Mouse (Mus musculus) right cerebral cortex, adult 2 months (tissue): ENCODE measurements around the gene Supt4a.

Experiments
- DNase-seq, 2 experiments: peaks; one replicate each; pipeline ENCODE4 v3.0.0; 2021 to 2022; ENCODE audit warnings: low spot score in 2 of 2

The Supt4a gene

DNA sequence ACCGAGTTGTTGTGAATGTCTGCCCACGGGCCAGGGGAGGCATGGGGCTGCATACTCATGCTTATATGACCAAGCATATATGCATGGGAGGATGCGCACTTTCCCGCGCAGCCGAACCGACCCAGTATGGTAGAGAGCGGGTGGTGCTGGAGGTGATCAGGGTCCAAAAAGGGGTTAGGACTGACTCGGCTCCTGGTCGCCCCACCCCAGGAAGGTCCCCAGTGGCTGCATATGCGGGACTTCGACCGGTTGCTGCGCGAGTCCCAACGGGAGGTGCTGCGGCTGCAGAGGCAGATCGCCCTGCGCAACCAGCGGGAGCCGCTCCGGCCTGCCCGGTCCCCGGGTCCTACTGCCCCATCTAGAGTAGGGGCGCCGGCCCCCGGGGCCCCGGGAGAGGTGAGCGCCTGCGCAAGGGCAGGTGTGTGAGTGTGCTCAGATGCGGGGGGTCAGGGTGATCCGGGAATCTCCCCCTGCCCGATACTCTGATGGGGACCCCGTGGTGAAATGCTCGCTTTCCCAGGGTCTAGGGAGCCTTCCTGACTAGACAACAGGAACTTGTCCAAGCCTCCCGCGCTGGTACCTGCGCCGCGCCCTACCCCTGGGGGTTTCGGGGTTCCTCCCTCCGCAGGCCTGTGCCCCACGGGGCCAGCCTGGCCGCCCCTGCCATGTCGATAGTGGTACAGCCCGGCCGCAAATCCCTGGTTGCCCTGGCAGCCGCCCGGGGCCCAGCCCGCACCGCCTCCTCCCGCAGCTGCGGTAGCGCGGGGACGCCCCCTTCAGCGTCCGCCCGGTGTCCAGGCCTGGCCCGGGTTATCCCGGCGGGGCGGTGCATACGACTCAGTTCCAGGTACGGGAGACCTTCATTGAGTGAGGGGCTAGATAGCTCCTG is 26.9 kb downstream of the Supt4a start:
- DNase-seq, result peak; percentile 55 to 60

DNA sequence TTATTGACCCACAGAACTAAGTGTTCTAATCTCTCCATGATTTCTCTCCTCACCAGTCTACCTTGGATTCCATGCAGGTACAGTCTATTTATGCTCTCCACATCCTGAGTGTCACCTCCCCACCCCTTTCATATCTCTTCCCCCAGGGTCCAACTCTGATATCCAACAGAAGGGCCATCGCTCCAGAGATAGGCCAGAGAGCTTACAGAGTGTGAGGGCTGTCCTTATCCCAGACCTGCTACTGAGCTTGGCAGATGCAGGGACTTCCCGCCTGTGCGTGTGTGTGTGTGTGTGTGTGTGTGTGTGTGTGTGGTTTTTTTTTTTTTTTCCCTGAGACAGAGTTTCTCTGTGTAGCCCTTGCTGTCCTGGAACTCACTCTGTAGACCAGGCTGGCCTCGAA is 31.4 kb downstream of the Supt4a start:
- no peak for DNase-seq

DNA sequence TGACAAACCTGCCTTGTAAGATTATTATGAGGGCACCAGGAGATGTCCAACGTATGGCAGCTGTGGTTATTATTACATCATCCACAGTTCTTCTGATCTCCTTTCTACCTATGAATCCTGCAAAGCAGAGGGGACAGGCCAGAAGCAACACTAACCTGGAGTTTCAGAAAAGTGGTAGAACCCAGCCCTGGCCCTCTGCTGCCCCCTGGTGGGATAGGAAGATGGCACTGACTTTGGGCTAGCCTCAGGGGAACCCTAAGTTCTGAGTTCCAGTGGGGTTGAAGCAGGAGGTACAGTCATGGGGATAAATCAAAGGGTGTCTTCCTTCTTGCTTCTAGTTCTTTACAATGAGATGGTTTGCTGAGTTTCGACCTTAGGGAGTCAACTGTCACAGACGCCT is 33.6 kb downstream of the Supt4a start:
- peak; percentile 74 to 79 for DNase-seq

DNA sequence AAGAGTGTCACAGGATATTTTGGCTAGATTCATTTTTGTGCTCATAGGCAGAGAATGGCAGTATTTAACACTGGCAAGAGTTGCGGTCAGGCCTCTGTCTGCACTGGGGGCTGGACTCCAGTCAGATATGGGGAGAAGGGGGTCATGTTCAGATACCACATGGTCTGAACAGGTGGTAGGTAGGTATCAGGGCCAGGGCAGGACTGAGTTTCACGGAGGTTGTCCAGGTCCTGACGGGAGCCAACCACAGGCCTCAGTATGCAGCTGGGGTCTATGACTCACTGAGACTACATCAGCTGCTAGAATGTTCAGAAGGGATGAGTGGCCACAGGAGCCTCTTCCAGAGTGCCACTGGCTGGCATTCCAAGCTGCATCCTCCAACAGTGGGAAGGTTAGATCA is 35.0 kb downstream of the Supt4a start:
- no peak for DNase-seq

DNA sequence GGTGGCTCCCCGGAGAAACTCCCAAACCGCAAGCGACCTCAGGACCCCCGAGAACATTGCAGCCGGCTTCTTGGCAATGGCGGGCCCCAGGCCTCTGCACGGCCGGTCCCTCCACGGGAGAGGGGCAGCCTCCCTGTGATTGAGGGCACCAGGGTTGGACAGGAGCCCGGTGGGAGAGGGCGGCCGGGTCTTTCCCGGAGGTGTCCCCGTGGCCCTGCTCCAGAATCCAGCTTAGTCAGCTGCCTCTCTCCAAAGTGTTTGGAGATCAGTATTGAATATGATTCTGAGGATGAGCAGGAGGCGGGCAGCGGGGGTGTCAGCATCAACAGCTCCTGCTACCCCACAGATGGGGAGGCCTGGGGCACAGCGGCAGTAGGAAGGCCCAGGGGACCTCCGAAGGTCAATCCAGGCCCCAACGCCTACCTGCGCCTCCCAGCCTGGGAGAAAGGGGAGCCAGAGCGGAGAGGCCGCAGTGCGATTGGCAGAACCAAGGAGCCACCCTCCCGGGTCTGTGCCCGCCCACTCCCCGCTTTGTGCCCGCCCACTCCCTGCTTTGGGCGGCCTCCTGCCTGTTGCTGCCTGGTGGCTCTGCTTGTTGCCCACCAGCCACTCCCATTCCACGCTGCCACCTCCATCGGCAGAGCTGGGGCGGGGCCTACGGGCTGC is 40.9 kb downstream of the Supt4a start:
- DNase-seq, result peak; percentile 58 to 63

DNA sequence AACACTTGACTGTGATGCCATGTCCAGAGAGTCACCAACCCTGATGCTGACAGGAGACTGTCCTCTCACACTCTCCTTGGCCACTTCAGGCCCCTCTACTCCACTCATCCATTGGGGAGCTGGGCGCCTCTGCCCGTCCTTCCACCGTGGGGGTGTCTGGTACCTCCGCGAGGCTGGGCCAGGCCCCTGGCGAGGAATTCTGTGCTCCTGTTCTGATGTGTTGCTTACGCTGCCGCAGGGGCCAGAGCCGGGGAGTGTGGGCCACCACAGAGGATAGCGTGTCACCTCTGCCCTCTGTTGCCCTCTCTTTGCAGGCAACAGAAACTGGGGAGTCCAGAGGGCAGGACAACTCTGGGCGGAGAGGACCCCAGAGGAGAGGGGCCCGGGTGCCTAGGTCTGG is 41.6 kb downstream of the Supt4a start:
- no peak for DNase-seq

DNA sequence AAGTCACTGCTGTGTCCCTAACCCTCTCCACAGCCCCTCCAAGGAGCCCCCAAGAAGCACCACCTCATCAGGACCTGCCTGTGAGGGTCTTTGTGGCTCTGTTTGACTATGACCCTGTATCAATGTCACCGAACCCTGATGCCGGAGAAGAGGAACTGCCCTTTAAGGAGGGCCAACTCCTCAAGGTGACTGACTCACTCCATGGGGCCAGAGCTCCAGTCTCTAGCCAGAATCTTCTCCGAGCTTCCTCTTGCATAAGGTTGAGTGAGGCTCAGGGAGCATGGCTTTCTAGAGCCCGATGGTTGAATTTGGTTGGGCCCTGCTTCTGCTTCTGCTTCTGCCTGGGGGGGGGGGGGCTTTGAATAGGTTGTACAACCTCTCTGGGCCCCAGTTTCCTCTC is 42.0 kb downstream of the Supt4a start:
- no peak for DNase-seq

DNA sequence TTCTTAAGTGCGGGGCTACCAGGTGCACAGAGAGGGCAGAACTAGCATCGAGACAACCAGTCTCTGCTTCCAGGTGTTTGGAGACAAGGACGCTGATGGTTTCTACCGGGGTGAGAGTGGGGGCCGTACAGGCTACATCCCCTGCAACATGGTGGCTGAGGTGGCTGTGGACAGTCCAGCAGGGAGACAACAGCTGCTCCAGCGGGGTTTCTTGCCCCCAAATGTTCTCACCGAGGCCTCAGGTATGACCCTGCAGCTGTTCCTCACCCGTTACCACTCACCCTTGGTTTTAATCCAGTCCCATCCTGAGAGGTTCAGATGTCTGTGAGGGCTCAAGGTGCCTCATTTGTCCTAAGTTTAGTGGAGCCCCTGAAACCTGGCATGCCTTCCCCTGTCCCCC is 42.8 kb downstream of the Supt4a start:
- DNase-seq, result no peak

DNA sequence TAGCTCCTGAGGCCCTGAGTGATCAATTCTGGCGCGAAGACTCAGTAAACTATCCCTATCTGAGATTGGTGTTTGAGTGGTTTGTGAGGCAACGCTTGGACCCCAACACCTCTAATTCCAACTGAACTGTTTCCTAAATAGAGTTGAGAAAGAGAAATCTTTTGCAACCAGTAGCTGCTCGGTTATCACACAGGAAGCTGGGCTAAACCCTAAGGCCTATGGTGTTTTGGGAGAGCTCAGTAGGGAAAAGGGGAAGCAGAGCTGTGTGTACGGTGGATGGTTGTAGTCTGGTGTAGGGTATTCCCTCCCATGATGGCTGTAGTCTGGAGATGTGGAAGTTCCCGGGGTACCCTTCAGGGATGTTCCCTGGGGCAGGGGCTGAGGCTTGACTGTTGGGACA is 52.7 kb downstream of the Supt4a start:
- no peak for DNase-seq
